Mouse (Mus musculus) thymus, postnatal 0 days (tissue): ENCODE results near the gene Wdr26. TPM values are rescaled to one million over a fixed set of nuclear protein-coding genes. Genes with fewer than 3 reads are reported as not detected.

ENCODE experiments used
- DNase-seq: peaks from one replicate; pipeline ENCODE4 v3.0.0-alpha.2; 2015; ENCODE audit warnings: low spot score
- polyA plus RNA-seq: library from polyadenylated mRNA; unstranded; fragments of >200 nt; fragmentation: Nextera tagmentation; extraction: Ambion mirVana; gene quantifications from 2 replicates; pipeline ENCODE4 v1.2.1, GENCODE M21; 2015

The Wdr26 gene
- polyA plus RNA-seq, 1 experiment from 2014 or later: 56.5 TPM

DNA sequence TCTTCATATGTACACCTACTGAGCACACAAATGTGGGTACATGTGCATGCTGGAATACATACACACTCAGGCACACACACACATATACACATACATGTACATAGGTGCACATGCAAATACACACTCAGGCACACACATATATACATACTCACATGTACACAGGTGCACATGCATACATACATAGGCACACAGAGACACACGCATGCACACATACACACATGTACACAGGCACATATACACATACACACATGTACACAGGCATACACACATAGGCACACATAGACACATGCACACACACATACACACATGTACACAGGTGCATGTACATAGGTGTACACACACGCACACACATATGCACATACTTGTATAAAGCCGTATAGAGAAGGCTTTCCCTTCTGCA lies 29.4 kb upstream of the Wdr26 start:
- DNase-seq: no peak

DNA sequence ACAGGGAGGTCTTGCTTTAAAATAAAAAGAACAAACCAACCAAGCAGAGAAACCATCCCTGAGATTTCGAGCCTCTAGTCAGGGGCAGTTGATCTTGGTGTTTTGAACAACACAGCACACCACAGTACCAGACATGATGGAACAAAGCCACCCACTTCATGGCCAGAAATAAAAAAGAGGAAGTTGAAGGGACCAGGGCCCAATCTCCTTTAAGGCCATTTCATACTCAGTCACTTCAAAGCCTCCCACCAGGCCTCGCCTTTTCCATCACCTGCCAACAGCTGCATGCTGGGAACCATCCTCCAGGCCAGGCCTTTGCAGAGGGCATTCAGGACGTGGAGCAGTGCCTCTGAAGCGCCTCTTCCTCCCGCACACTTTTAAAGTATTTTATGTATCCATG lies 25.5 kb upstream of the Wdr26 start:
- no peak for DNase-seq

DNA sequence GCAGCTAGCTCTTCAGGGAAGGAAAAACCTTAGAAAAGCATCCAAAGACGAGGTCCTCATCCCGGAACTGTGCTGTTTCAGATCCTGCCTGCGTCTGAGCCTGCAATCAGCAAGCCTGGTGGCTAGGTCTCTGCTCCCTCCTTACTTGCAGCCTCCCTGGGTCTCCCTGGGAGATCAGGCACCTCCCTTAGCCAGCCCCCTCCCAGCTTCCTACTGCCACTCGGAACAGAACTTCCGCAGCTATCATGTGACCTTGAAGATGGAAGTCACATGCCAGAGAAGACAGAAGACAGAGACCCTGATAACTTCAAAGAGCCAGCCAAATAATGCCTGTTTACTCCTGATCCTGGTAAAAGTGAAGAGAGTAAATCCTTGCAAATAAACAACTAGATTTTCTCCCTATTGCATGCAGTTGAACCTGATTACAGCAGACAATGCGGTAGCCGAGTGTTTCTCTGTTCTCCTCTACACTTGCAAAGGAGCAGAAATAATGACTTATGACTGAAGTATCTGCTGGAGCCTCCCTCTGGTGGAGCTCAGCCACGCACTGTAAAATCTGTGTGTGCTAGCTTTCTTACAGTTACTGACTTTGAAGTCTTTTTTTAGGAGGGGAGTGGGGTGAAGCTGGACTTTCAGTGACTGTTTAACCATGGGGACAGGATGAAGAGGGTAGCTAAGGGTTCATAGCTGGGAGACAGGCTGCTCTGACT lies 22.7 kb upstream of the Wdr26 start:
- peak; percentile 63 for DNase-seq

DNA sequence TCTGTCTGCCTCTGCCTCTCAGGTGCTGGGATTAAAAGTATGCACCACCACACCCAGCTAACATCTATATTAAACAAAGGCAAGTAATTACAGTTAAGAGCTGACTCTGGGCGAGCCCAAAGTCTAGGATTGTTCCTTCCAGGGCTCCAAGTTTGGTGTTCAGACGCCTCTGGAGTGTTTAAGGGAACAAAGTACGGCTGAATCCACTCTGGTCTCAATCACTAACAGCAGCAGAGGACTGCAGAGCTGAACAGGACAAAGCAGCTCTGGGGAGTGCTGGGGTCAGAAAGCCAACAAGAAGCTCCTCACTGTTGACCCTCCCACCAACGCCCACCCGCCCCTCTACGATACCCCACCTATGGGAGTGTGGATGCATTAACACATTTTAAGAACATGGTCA lies 21.9 kb upstream of the Wdr26 start:
- DNase-seq: no peak

DNA sequence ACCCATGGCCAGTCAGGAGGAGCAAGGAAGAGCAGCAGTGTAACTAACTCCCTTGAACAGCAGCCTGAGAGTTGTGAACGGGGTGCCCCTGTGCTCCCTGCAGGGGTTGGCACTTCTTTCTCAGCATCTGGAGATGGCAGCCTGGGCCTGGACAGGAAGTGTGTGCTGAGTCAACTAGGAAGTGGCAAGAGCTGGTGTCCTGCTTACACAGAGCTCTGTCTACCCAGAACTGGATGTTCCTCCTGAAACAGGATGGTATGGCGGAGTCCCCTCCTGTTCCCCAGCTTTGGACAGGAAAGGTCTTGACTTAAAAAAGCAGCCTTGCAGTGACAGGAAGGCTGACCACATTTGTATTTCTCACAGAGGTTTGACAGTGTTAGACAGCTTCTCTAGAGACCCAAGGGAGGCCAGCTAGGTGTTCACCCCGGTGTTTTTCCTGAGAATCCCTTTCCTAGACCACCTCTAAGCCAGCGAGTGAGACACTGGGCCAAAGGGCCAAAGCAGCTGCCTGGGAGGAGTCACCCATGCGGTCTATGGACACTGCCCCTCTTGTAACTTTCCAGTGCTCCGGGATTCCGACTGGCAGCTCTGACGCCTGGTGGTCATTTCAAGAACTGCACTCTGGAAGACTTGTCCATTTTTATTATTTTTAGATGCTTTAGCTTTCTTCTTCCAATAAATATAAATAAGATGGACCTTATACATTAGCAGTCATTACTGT lies 20.7 kb upstream of the Wdr26 start:
- peak; percentile 61 for DNase-seq

DNA sequence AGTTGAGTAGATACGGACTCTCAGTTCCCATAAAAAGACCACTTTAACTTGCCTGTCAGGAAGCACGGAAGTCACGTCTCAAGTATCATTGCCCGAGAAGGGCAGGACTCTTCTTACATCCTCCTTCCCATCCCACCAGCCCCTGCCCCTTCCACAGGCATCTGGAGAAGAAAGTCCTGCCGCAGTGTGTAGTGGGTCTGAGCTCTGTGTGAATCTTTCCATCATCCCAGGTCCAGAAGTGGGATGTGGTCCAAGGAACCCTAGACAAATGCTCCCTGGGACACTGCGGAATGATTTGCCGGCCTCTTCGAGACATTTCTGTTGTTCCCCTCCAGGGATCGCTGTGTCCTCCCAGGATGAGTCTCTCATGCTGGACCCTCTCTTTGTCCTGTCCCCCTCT lies 20.0 kb upstream of the Wdr26 start:
- DNase-seq: no peak

DNA sequence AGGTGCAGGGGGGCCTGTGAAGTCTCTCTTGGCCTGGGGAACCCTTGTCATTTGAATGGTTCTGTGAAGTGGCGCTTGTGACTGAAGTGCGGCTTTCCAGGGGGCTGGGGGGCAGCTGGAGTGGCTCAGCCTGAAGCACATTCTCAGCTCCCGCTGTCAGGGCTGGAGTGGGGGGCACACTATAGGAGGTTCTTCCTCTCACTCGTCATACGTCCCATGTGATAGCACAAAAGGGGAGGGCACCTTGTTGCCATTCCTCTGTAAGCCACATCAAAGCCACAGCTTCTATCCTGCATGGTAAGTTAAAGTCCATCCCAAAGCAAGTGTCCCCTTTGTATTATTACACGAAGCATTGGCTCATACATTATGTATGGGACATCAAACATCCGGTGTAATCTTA lies 19.5 kb upstream of the Wdr26 start:
- DNase-seq: peak; percentile 51

DNA sequence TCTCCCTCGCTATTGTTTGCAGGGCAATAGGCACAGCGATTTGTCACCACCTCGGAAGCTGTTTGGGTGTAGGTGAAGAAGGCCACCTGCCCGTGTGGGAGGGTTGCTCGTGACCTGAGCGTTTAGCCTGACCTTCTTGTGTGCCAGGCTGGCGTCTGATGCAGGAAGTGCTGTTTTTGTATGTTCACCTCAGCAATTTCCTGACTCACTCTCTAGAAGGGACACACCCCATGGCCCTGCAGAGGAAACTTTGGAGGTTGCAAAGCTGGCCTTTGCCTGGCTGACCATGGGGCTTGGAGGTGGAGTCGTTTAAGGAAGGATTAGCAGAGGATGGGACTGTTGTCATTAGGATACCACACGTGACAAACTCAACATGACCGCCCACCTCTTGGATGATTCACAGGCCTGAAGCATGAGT lies 18.9 kb upstream of the Wdr26 start:
- peak; percentile 51 for DNase-seq

DNA sequence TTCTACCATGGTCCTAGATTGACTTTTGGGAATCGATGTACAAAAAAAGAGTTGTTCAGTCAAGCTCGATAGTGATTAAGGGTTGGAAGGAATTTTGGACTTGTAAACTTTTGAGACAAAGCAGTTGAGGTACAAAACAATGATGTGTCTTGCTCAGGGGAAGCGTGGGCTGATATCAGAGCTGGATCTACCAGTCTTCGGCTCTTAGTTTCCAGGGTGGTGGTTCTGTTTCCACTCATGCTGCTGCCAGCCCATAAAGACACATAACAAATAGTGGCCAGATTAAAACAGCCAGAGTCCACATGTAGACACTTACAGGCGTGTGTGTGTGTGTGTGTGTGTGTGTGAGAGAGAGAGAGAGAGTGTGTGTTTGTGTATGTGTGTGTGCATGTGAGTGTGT lies 17.2 kb upstream of the Wdr26 start:
- DNase-seq: no peak

DNA sequence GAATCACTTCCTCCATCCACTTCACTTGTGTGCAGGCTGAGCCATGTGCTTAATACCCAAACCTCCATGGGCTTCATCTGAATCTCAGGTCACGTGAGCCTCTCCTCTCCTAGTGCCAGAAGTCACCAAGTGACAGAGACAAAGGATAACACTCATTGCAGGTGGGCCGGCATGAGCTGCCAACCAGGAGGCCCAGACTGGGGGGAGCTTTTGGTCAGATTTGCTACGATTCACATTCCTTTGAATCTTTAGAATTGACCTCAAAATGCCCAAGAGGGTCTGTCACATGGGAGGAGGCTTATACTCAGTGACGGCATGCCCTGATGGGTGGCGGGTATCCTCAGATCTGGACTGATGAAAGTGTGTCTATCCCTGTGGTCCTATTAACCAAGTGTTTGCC lies 16.8 kb upstream of the Wdr26 start:
- no peak for DNase-seq

DNA sequence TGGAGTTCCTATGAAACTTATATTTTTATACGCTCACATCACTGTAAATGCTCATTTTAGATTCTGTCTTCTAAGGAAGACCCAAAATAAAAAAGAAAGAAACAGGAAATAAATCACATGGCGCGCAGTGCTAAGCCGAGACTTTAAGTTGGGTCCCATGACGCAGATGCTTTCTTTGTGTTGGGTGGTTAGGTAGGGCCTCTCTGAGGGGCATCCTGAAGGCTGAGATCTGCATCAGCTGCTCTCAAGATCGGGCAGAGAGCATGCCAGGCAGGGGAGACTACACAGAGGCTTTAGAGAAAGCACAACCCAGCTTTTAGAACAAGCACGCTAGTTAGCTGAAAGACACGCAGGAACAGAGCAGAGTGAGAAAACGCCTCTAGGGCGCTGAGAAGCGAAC lies 16.0 kb upstream of the Wdr26 start:
- DNase-seq: peak; percentile 85

DNA sequence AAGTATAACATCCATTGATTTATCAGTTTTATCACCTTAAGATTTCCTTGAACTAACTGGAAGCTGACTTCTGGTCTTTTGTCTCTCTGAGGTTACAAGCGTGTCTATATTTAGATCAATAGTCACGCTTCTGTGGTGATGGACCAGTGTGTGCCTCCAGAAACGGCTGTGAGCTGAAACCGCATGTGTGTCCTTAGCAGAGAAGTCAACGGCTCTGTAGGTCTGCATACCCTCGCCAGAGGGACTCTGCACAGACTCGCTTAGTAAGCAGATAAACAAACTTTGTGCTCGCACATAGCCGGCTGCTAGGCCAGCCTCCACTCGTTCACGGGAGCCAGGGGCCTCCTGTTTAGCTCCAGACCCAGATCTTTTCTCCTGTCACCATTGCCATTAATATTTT lies 15.0 kb upstream of the Wdr26 start:
- peak; percentile 45 for DNase-seq

DNA sequence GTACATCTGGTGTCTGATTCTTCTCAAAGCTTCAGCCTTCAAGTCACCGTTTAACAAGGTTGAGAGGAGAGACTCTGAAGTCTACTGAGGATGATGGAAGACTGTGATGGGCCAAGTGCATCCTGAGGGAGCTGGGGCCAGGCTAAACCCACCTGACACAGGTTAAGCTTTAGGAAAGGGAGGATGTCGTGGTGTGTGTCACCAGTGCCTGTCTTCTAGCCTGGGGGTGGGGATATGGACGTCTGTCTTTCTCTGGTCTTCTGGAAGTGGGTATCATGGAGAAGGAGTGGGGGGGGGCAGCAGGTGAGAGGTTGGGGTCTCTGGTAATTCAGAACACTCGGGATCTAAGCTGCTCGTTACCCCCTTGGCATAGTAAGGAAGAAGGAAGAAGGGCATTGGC lies 13.5 kb upstream of the Wdr26 start:
- no peak for DNase-seq

DNA sequence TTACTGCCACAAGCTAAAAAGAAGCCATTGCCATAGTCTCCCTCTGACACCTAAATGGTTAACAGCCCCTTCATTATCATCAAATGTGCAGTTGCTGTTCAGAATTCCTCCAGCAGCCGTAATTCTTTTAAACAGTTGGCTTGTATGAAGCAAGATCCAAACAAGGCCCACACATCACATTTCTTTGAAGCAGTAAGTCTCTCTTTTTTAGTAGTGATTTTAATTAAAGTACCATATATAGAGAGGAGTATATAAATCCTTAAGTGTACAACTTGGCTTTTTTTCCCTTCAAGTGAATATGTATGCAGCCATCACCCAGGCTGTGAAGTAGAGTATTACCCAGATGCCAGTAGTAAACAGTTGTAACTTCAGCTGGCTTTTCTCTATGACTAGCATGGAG lies 10.2 kb upstream of the Wdr26 start:
- DNase-seq: no peak

DNA sequence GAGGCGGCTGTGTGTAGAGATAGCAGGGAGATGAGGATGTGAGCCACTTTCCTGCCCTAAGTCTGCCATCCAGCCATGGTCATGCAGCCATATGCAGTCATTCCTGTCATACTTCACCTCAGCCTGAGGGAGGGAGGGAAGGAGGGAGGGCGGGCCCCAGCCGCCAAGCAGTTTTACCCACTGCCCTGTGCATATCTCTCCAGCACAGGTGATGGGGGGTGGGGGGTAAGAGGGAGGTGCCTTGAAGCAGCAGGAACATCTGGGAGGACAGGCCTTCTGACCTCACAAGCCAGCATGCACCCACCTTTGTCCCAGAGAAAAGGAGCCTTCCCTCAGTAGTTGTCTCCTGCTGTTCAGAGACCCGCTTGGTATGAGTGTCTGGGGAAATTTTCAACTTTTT lies 4.5 kb upstream of the Wdr26 start:
- DNase-seq: no peak

DNA sequence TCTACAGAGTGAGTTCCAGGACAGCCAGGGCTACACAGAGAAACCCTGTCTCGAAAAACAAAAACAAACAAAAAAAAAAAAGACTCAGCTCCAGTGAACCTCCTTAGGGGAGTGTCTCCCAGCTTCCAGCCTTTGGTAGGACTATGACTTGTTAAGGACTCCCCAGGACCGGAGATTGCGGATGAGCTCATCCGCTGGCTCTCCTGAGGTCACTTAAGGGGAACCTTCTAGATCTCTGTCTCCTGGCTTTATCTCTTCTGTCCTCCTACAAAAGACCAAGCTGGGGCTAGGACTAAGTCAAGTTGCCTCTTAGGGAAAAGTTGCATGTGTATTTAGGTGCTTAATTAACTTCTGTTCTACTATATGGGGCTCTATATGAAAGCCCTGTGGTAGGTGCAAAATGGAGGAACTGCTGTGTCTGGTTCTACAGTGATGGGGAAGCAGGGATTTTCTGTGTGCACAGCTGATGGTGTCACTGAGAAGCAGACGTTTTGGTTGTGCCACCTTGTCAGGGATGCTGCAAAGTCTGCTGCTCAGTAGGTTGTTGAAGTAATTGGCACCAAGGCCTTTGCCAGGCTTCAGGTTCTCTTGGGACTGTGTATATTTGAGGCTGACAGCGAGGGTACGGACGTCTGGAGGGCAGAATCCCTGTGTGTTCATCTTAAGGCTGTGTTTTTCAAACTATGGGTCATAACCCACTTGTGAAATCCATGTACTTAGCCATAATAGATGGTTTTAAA lies 2.7 kb upstream of the Wdr26 start:
- no peak for DNase-seq

DNA sequence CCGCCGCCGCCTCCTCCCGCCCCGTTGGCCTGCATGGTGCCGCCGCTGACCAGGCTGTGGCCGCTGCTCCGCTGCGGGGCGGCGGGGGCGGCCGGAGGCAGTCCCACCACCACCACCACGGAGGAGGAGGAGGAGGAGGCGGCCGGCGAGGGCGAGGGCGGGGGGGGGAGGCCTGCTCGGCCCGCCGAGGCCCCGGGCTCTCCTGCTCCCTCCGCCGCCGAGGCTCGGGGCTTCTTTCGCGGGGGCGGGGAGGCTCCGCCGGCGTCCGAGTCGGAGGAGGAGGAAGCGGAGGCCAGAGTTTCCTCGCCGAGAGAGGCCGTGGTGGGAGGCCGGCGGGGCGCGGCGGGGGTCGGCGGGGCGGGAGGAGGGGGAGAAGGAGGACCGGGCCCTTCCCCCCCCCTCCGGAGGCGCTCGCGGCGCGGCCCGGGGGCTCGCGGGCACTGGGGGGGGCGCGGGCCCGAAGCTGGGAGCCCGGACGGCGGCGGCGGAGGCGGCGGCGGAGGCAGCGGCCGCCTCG lies 340 bp downstream of the Wdr26 start:
- DNase-seq: peak; percentile 56

DNA sequence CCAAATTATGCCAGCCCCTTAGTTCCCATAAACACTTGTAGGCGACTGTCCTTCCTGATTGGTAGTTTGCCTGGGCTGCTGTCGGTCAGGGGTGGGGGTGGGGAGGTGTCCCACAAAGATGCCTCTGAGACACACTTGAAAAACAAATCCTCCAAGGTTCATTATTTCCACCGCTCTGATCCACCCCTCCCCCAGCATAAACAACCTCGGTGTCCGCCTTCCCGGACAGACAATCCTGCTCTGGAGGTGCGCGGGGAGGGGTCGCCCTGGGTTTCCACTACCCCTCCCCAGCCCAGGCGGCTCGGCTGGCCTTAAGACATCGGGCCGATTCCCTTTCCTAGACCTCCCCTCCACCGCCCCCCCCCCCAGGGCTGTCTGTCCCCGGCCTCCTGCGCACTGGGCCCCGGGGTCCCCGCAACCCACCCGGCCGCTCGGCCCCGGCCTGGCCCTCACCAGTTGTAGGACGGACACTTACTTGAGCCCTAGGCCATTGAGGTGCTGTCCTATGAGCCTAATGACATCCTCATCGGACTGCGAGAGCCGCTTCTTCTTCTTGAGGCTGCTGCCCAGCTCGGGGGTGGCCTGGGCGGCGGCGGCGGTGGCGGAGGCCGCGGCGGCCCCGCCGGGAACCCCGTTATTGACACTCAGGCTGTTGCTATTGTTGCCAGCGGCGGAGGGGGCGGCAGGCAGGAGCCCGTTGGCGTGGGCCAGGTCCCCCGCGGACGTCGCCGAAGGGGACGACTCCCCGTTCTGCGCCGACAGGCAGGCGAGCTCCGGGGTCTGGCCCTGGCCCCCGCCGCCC lies 999 bp downstream of the Wdr26 start:
- peak; percentile 23 for DNase-seq

DNA sequence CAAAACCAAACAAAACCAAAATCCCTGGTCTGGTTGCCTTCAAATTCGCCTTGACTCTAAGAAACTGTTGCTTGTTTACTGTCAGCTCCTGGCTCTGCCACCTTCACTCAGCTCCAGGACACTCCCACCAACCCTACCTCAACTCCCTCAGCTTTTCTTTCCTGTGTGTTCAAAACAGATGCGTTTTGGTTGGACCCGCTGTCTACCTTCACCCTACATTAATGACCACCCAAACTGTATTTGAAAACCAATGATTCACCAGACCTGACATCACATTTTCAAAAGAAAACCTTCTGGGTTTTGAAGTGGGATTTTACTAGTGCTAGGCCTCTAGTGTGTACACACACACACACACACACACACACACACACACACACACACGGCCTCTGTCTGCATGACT lies 1.7 kb downstream of the Wdr26 start:
- peak; percentile 19 for DNase-seq

DNA sequence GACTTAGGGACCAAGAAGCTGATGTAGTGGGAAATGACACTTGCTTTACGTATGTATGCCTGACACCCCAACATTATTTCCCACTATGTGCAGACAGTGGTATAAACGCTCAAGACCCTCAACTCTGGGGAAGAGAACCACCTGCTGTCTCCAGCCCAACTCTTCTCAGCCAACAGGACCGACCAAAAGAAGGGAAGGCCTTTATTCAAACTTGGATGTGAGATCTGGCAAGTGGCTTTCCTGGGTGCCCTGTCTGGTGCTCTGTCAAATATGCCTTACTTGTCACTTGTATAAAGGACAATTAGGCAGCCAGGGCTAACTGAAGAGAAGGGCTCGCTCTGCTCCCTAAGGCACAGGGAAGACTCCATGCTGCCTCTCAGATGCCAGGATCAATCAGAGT lies 12.4 kb downstream of the Wdr26 start:
- no peak for DNase-seq

DNA sequence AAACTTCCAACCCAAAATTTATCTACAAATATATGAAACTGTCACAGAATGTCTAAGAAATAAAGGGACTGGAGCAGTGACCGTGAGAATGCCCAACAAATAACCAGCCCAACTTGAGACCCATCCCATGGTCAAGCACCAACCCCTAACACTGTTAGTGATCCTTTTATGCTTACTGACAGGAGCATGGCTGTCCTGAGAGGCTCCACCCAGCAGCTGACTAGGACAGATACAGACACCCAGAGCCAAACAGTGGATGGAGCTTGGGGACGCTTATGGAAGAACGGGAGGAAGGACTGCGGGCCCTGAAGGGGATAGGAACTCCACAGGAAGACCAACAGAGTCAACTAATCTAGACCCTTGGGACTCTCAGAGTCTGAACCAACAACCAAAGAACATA lies 22.9 kb downstream of the Wdr26 start:
- DNase-seq: no peak
